ENCODE assay signal across 14 mouse cellular contexts in the genomic region with DNA sequence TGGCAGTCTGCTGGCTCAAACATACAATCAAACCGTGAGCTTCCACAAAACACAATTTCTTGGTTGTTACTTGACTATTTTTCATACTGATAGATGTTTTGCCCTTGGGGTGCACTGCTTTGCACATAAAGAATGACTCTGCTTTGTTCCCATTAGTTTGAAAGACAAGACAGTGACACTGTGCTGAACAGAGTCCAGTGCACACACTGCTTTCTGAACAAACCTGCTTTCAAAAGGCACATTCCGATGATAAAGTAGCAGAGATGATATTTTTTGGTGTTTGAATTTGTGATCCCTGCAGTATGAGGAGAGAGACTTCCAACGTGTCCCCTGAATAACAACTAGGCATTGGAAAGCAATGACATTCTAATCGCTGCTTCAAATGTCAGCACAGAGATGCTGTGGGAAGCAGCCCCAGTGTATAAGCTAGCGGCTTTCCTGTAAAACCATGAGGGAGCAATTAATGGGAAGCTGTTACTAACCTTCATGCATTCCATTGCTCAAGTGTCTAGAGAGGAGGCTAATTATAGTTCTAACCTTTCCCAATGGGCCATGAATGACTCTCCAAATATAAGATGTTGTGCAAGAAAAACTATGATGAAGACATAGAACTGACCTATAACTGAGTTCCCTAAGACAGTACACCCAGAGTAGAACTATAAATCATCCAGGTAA.
DNase-seq lines count a peak whose midpoint lies in the region; ATAC-seq and TF ChIP-seq lines count a peak whose summit lies in the region.
"Had no signal": no experiment of that assay in that cellular context is flagged by ENCODE, and none has a peak within 500 bp of the region (broad histone marks: within the 10 kb centered on the region; RNA-seq: fewer than 3 reads in every experiment).

No protein-coding gene starts in this region.

- no peaks in the 10 kb centered on the region for H3K9me3 ChIP-seq in heart, embryonic 14.5 days (ENCODE audit: control insufficient read depth, low read length)
- no peaks in the 10 kb centered on the region for H3K9me3 ChIP-seq in midbrain, embryonic 14.5 days (ENCODE audit: control insufficient read depth, low read length)
- no peaks in the 10 kb centered on the region for H3K9me3 ChIP-seq in midbrain, embryonic 11.5 days (ENCODE audit: control insufficient read depth, low read length)
- H3K9me3 ChIP-seq in hindbrain, embryonic 15.5 days: no peaks in the 10 kb centered on the region
- H3K9me3 ChIP-seq in neural tube, embryonic 14.5 days (ENCODE audit: control insufficient read depth, low read length): no peaks in the 10 kb centered on the region
- H3K9me3 ChIP-seq: embryonic facial prominence, embryonic 13.5 days; forebrain, embryonic 13.5 days; intestine, embryonic 15.5 days had no signal

- peak overlapping the region; percentile 26; the same call in 1 of the 2 replicates for H3K4me2 ChIP-seq in heart, embryonic 14.5 days (ENCODE audit: low read length)
- no peak overlapping the region for H3K4me2 ChIP-seq in midbrain, embryonic 14.5 days (ENCODE audit: low read length)
- no peak overlapping the region for H3K4me2 ChIP-seq in midbrain, embryonic 11.5 days
- no peak overlapping the region for H3K4me2 ChIP-seq in hindbrain, embryonic 15.5 days
- no peak overlapping the region for H3K4me2 ChIP-seq in neural tube, embryonic 14.5 days (ENCODE audit: low read depth, low read length)
- H3K4me2 ChIP-seq: embryonic facial prominence, embryonic 13.5 days; forebrain, embryonic 13.5 days; intestine, embryonic 15.5 days had no signal

- peaks cover 0 to 14% of the 10 kb centered on the region in 2 experiments; a peak in 2 of 4 replicates for H3K4me1 ChIP-seq in heart, embryonic 14.5 days (ENCODE audit: control insufficient read depth in 2 of 2, insufficient read depth in 2 of 2, low read length in 2 of 2)
- no peaks in the 10 kb centered on the region for H3K4me1 ChIP-seq in heart, adult 2 months (ENCODE audit: control insufficient read depth, insufficient read depth, low read length)
- H3K4me1 ChIP-seq in midbrain, embryonic 14.5 days (ENCODE audit: control insufficient read depth, insufficient read depth, low read length): no peaks in the 10 kb centered on the region
- H3K4me1 ChIP-seq in midbrain, embryonic 11.5 days (ENCODE audit: control insufficient read depth, insufficient read depth, low read length): no peaks in the 10 kb centered on the region
- peaks cover 7% of the 10 kb centered on the region for H3K4me1 ChIP-seq in hindbrain, embryonic 15.5 days (replicated peaks)
- no peaks in the 10 kb centered on the region for H3K4me1 ChIP-seq in neural tube, embryonic 14.5 days (ENCODE audit: control insufficient read depth, insufficient read depth, low read length)
- H3K4me1 ChIP-seq: embryonic facial prominence, embryonic 13.5 days; forebrain, embryonic 13.5 days; intestine, embryonic 15.5 days had no signal

- DNase-seq in heart, adult 2 months: no peak
- DNase-seq in midbrain, embryonic 14.5 days: peak; percentile 23
- DNase-seq in midbrain, embryonic 11.5 days (ENCODE audit: low spot score, missing footprints): no peak
- DNase-seq in cerebellum, postnatal 14 days: no peak
- no peak for DNase-seq in left cerebral cortex, postnatal 14 days (ENCODE audit: low spot score in 2 of 2)
- DNase-seq: cerebellum, adult 2 months; gastrocnemius, postnatal 10 days; kidney, postnatal 36 days had no signal

- H3K27ac ChIP-seq in heart, embryonic 14.5 days (replicated peaks in 1 of 2; ENCODE audit: control insufficient read depth in 1 of 2, insufficient read depth in 1 of 2, low read depth in 2 of 2, low read length in 2 of 2): peak overlapping the region; percentile 77 to 85
- H3K27ac ChIP-seq in heart, adult 2 months: no peak overlapping the region
- H3K27ac ChIP-seq in midbrain, embryonic 14.5 days (replicated peaks; ENCODE audit: low read depth, low read length): 0 out of 2 replicates have a peak overlapping the region, but pooled peaks have one; percentile 38
- H3K27ac ChIP-seq in midbrain, embryonic 11.5 days (ENCODE audit: low read depth, low read length): no peak overlapping the region
- H3K27ac ChIP-seq in hindbrain, embryonic 15.5 days (replicated peaks): peak overlapping the region; percentile 22; the same call in 1 of the 2 replicates
- H3K27ac ChIP-seq in neural tube, embryonic 14.5 days (ENCODE audit: low read depth, low read length): no peak overlapping the region
- H3K27ac ChIP-seq: embryonic facial prominence, embryonic 13.5 days; forebrain, embryonic 13.5 days; intestine, embryonic 15.5 days had no signal

- TF ChIP-seq EP300 in heart, adult 2 months (IDR thresholded peaks at IDR 0.05; ENCODE audit: insufficient read depth, low read depth, low read length): no peak

- H3K4me3 ChIP-seq in heart, embryonic 14.5 days (ENCODE audit: control insufficient read depth in 1 of 2, insufficient read depth in 1 of 2, low read depth in 1 of 2, low read length in 2 of 2): no peak overlapping the region
- H3K4me3 ChIP-seq in heart, adult 2 months: no peak overlapping the region
- no peak overlapping the region for H3K4me3 ChIP-seq in midbrain, embryonic 14.5 days (replicated peaks; ENCODE audit: low read depth, low read length)
- no peak overlapping the region for H3K4me3 ChIP-seq in midbrain, embryonic 11.5 days (ENCODE audit: low read depth, low read length)
- no peak overlapping the region for H3K4me3 ChIP-seq in hindbrain, embryonic 15.5 days
- no peak overlapping the region for H3K4me3 ChIP-seq in neural tube, embryonic 14.5 days (ENCODE audit: low read depth, low read length)
- H3K4me3 ChIP-seq: embryonic facial prominence, embryonic 13.5 days; forebrain, embryonic 13.5 days; intestine, embryonic 15.5 days had no signal

- no peak overlapping the region for H3K9ac ChIP-seq in heart, embryonic 14.5 days (ENCODE audit: low read length)
- H3K9ac ChIP-seq in heart, adult 2 months (ENCODE audit: low read depth, low read length): no peak overlapping the region
- no peak overlapping the region for H3K9ac ChIP-seq in midbrain, embryonic 14.5 days (replicated peaks; ENCODE audit: low read length)
- no peak overlapping the region for H3K9ac ChIP-seq in midbrain, embryonic 11.5 days (ENCODE audit: low read length)
- H3K9ac ChIP-seq in hindbrain, embryonic 15.5 days: no peak overlapping the region
- no peak overlapping the region for H3K9ac ChIP-seq in neural tube, embryonic 14.5 days (replicated peaks; ENCODE audit: low read depth, low read length)
- H3K9ac ChIP-seq: embryonic facial prominence, embryonic 13.5 days; forebrain, embryonic 13.5 days; intestine, embryonic 15.5 days had no signal

- ATAC-seq in heart, embryonic 14.5 days (ENCODE audit: insufficient number of reproducible peaks, insufficient read depth, low FRiP score, low read depth): peak; percentile 71; the same call in 1 of the 2 replicates
- ATAC-seq in midbrain, embryonic 14.5 days (ENCODE audit: low FRiP score, low TSS enrichment): no peak
- ATAC-seq in midbrain, embryonic 11.5 days (ENCODE audit: low FRiP score): no peak
- ATAC-seq in hindbrain, embryonic 15.5 days (ENCODE audit: low FRiP score, low read depth): peak; percentile 59; the same call in 1 of the 2 replicates
- ATAC-seq in neural tube, embryonic 14.5 days (ENCODE audit: low read depth): peak; percentile 68; the same call in 1 of the 2 replicates
- ATAC-seq: forebrain, embryonic 13.5 days; intestine, embryonic 15.5 days had no signal

- TF ChIP-seq POLR2A in heart, adult 2 months (IDR thresholded peaks at IDR 0.05; ENCODE audit: insufficient read depth, low read depth, low read length): no peak

- intact Hi-C loops in heart, adult 2 months (cut with DNase I): no loop called here
- intact Hi-C loops in left cerebral cortex, postnatal 14 days (cut with DNase I): no loop called here

- H3K27me3 ChIP-seq in heart, embryonic 14.5 days (ENCODE audit: control insufficient read depth, insufficient read depth, low read length): no peaks in the 10 kb centered on the region
- H3K27me3 ChIP-seq in heart, adult 2 months (ENCODE audit: control insufficient read depth, insufficient read depth, low read length): no peaks in the 10 kb centered on the region
- no peaks in the 10 kb centered on the region for H3K27me3 ChIP-seq in midbrain, embryonic 14.5 days (ENCODE audit: control insufficient read depth, insufficient read depth, low read length)
- no peaks in the 10 kb centered on the region for H3K27me3 ChIP-seq in midbrain, embryonic 11.5 days (ENCODE audit: control insufficient read depth, insufficient read depth, low read length)
- H3K27me3 ChIP-seq in hindbrain, embryonic 15.5 days: no peaks in the 10 kb centered on the region
- no peaks in the 10 kb centered on the region for H3K27me3 ChIP-seq in neural tube, embryonic 14.5 days (ENCODE audit: control insufficient read depth, insufficient read depth, low read length)
- H3K27me3 ChIP-seq: embryonic facial prominence, embryonic 13.5 days; forebrain, embryonic 13.5 days; intestine, embryonic 15.5 days had no signal

- no peaks in the 10 kb centered on the region for H3K79me2 ChIP-seq in heart, adult 2 months (replicated peaks; ENCODE audit: control insufficient read depth, insufficient read depth, low read length)

- WGBS in heart, embryonic 14.5 days: 39% methylated on average over 5 of the region's 5 CpGs
- 45% methylated on average over 5 of the region's 5 CpGs for WGBS in heart, adult 2 months
- 51% methylated on average over 5 of the region's 5 CpGs for WGBS in midbrain, embryonic 14.5 days
- WGBS in midbrain, embryonic 11.5 days: 73% methylated on average over 5 of the region's 5 CpGs
- 20% methylated on average over 5 of the region's 5 CpGs for WGBS in hindbrain, embryonic 15.5 days
- WGBS in neural tube, embryonic 14.5 days: 22% methylated on average over 5 of the region's 5 CpGs

- no peak for TF ChIP-seq CTCF in heart, adult 2 months (IDR thresholded peaks at IDR 0.05)

- no peaks in the 10 kb centered on the region for H3K36me3 ChIP-seq in heart, embryonic 14.5 days (ENCODE audit: control insufficient read depth, insufficient read depth, low read length)
- no peaks in the 10 kb centered on the region for H3K36me3 ChIP-seq in heart, adult 2 months (ENCODE audit: control insufficient read depth, insufficient read depth, low read length)
- no peaks in the 10 kb centered on the region for H3K36me3 ChIP-seq in midbrain, embryonic 14.5 days (ENCODE audit: control insufficient read depth, insufficient read depth, low read length)
- no peaks in the 10 kb centered on the region for H3K36me3 ChIP-seq in midbrain, embryonic 11.5 days (ENCODE audit: control insufficient read depth, insufficient read depth, low read length)
- H3K36me3 ChIP-seq in hindbrain, embryonic 15.5 days: no peaks in the 10 kb centered on the region
- H3K36me3 ChIP-seq in neural tube, embryonic 14.5 days (ENCODE audit: control insufficient read depth, insufficient read depth, low read length): no peaks in the 10 kb centered on the region
- H3K36me3 ChIP-seq: embryonic facial prominence, embryonic 13.5 days; intestine, embryonic 15.5 days had no signal

Comparison
In these comparisons a context has a peak if more than half of its experiments do, and no peak if none do; other contexts are left out.
1. H3K27ac ChIP-seq: peak in heart, embryonic 14.5 days (2 of 2), midbrain, embryonic 14.5 days (single experiment) and hindbrain, embryonic 15.5 days (single experiment); none in heart, adult 2 months (single experiment), midbrain, embryonic 11.5 days (single experiment) and neural tube, embryonic 14.5 days (single experiment).
2. ATAC-seq: peak in heart, embryonic 14.5 days (single experiment), hindbrain, embryonic 15.5 days (single experiment) and neural tube, embryonic 14.5 days (single experiment); none in midbrain, embryonic 14.5 days (single experiment) and midbrain, embryonic 11.5 days (single experiment).